Comparison of ENCODE assay signal across 10 mouse cellular contexts in genomic region chr6:120674881-120675280, GRCm38 (mm10). TPM values are rescaled to one million over a fixed set of nuclear protein-coding genes. Genes with fewer than 3 reads are reported as not detected.
DNase-seq lines count a peak whose midpoint lies in the region; ATAC-seq and TF ChIP-seq lines count a peak whose summit lies in the region.
"Had no signal": no experiment of that assay in that cellular context is flagged by ENCODE, and none has a peak within 500 bp of the region (broad histone marks: within the 10 kb centered on the region; RNA-seq: fewer than 3 reads in every experiment).

No protein-coding gene starts in this region.

- no peak for TF ChIP-seq EP300 in heart, postnatal 0 days (IDR thresholded peaks at IDR 0.05; ENCODE audit: low read depth)

- DNase-seq in heart, postnatal 0 days (ENCODE audit: low spot score): no peak
- no peak for DNase-seq in heart, postnatal 36 days
- DNase-seq in thymus, adult 2 months: peak; percentile 39
- no peak for DNase-seq in thymus, adult 18-20 months
- no peak for DNase-seq in liver, adult 2 months (ENCODE audit: extremely low read depth, low read depth, low spot score)
- peak; percentile 27 to 29 for DNase-seq in thymus, postnatal 36 days
- DNase-seq in retina, embryonic 14.5 days (ENCODE audit: low spot score): no peak
- DNase-seq in layer of hippocampus, postnatal 25 days (ENCODE audit: extremely low spot score in 1 of 2, low spot score in 1 of 2): no peak

- H3K4me3 ChIP-seq in heart, postnatal 0 days (ENCODE audit: low read depth, low read length): no peak overlapping the region
- no peak overlapping the region for H3K4me3 ChIP-seq in thymus, adult 2 months (ENCODE audit: control insufficient read depth, insufficient read depth, low read length)
- H3K4me3 ChIP-seq in liver, adult 2 months (ENCODE audit: insufficient read depth, low read depth, low read length): no peak overlapping the region
- H3K4me3 ChIP-seq: forebrain, embryonic 10.5 days; heart, embryonic 15.5 days had no signal

- WGBS in heart, postnatal 0 days: 76% methylated on average over 4 of the region's 4 CpGs
- WGBS in thymus, adult 2 months: 83% methylated on average over 4 of the region's 4 CpGs
- 75% methylated on average over 4 of the region's 4 CpGs for WGBS in liver, adult 2 months

- H3K4me1 ChIP-seq in heart, postnatal 0 days (ENCODE audit: control insufficient read depth, insufficient read depth): no peaks in the 10 kb centered on the region
- H3K4me1 ChIP-seq in thymus, adult 2 months (replicated peaks; ENCODE audit: control insufficient read depth, insufficient read depth, low read length): no peaks in the 10 kb centered on the region
- H3K4me1 ChIP-seq in liver, adult 2 months (ENCODE audit: control insufficient read depth, insufficient read depth, low read length): peaks cover 4% of the 10 kb centered on the region
- H3K4me1 ChIP-seq: heart, embryonic 15.5 days had no signal

- no peak overlapping the region for H3K4me2 ChIP-seq in heart, postnatal 0 days (ENCODE audit: low read depth, low read length)
- H3K4me2 ChIP-seq: heart, embryonic 15.5 days had no signal

- TF ChIP-seq POLR2A in thymus, adult 2 months (IDR thresholded peaks at IDR 0.05; ENCODE audit: control insufficient read depth, extremely low read depth, insufficient read depth, low read length, poor library complexity): no peak
- TF ChIP-seq POLR2A in liver, adult 2 months (IDR thresholded peaks at IDR 0.05; ENCODE audit: extremely low read depth, insufficient read depth, low read length): no peak

- TF ChIP-seq CTCF in heart, postnatal 0 days (IDR thresholded peaks at IDR 0.05; ENCODE audit: low read depth): peak; percentile 60
- TF ChIP-seq CTCF in thymus, adult 2 months (IDR thresholded peaks at IDR 0.05; ENCODE audit: borderline replicate concordance, control insufficient read depth, extremely low read depth, insufficient read depth, low read length, poor library complexity): no peak
- TF ChIP-seq CTCF in liver, adult 2 months (IDR thresholded peaks at IDR 0.05; ENCODE audit: low read depth, low read length): peak; percentile 22; the same call in 1 of the 2 replicates

- H3K9me3 ChIP-seq in heart, postnatal 0 days (replicated peaks; ENCODE audit: control insufficient read depth, low read length): no peaks in the 10 kb centered on the region
- H3K9me3 ChIP-seq: forebrain, embryonic 10.5 days; heart, embryonic 15.5 days had no signal

- no peak overlapping the region for H3K27ac ChIP-seq in heart, postnatal 0 days (ENCODE audit: low read depth)
- no peak overlapping the region for H3K27ac ChIP-seq in thymus, adult 2 months (ENCODE audit: control insufficient read depth, insufficient read depth, low read length)
- H3K27ac ChIP-seq in liver, adult 2 months (replicated peaks; ENCODE audit: insufficient read depth, low read depth, low read length): no peak overlapping the region
- H3K27ac ChIP-seq: forebrain, embryonic 10.5 days; heart, embryonic 15.5 days had no signal

- ATAC-seq in heart, postnatal 0 days (ENCODE audit: insufficient read depth, low read depth): no peak

- no peaks in the 10 kb centered on the region for H3K27me3 ChIP-seq in heart, postnatal 0 days (ENCODE audit: control insufficient read depth, insufficient read depth, low read length)
- 0 out of 2 replicates have a peak, but pooled peaks cover under 1% of the 10 kb centered on the region for H3K27me3 ChIP-seq in thymus, adult 2 months (ENCODE audit: control insufficient read depth, insufficient read depth, low read length)
- no peaks in the 10 kb centered on the region for H3K27me3 ChIP-seq in liver, adult 2 months (ENCODE audit: control insufficient read depth, insufficient read depth, low read length)
- H3K27me3 ChIP-seq: heart, embryonic 15.5 days had no signal

- peaks cover 12% of the 10 kb centered on the region; the same call in 1 of the 2 replicates for H3K79me2 ChIP-seq in liver, adult 2 months (ENCODE audit: control insufficient read depth, insufficient read depth, low read length)

- no peak overlapping the region for H3K9ac ChIP-seq in heart, postnatal 0 days (replicated peaks; ENCODE audit: low read depth, low read length)
- H3K9ac ChIP-seq in liver, adult 2 months (ENCODE audit: low read depth, low read length): no peak overlapping the region
- H3K9ac ChIP-seq: heart, embryonic 15.5 days had no signal

- no peaks in the 10 kb centered on the region for H3K36me3 ChIP-seq in heart, postnatal 0 days (replicated peaks; ENCODE audit: control insufficient read depth, insufficient read depth, low read length)
- no peaks in the 10 kb centered on the region for H3K36me3 ChIP-seq in thymus, adult 2 months (ENCODE audit: control insufficient read depth, insufficient read depth, low read length)
- no peaks in the 10 kb centered on the region for H3K36me3 ChIP-seq in liver, adult 2 months (ENCODE audit: control insufficient read depth, insufficient read depth, low read length)
- H3K36me3 ChIP-seq: heart, embryonic 15.5 days had no signal

- intact Hi-C loops in heart, postnatal 36 days (cut with DNase I): loop anchor here (2.0 kb wide), 1 partner anchor 136 kb away; no protein-coding TSS in a partner anchor

RNA-seq across cellular contexts. Expression of gene Cecr2, which starts 8.7 kb away (rescaled TPM):
- 3.6 and 5.8 TPM in 2 replicates for total RNA-seq in heart, postnatal 0 days (2014; rRNA removed; ENCODE audit: low replicate concordance)
- polyA plus RNA-seq in heart, postnatal 0 days (2015; fragmentation: Nextera tagmentation; extraction: Ambion mirVana): 0.87 and 1.1 TPM in 2 replicates
- total RNA-seq in heart, postnatal 36 days (2021): 10 to 100 TPM; 16.4 to 20.3 TPM
- 1.6 and 2.1 TPM in 2 replicates for polyA plus RNA-seq in thymus, adult 2 months (2012; rRNA removed)
- total RNA-seq in liver, adult 2 months (2014; rRNA removed): 9.3 and 12.3 TPM in 2 replicates
- polyA plus RNA-seq in liver, adult 2 months (2012; rRNA removed): 4.3 and 5.1 TPM in 2 replicates
- 10 to 100 TPM in 1 of 2 experiments, 1 to 10 TPM in 1; 9.6 to 13.5 TPM for total RNA-seq in layer of hippocampus, postnatal 25 days (2021)

Comparison
In these comparisons a context has a peak if more than half of its experiments do, and no peak if none do; other contexts are left out.
1. DNase-seq: peak in thymus, adult 2 months (single experiment) and thymus, postnatal 36 days (2 of 2); none in heart, postnatal 0 days (single experiment), heart, postnatal 36 days (0 of 2), thymus, adult 18-20 months (0 of 2), liver, adult 2 months (single experiment), retina, embryonic 14.5 days (single experiment) and layer of hippocampus, postnatal 25 days (0 of 2).